Mouse (Mus musculus): ENCODE measurements at regions not wholly inside any gene's neighbourhood (a gene's known extent, or its start where the extent isn't known, plus 50 kb on each side); places are given as distances from the start of the nearest gene placed in this dataset.

- no peak for TF ChIP-seq CTCF (IDR thresholded peaks at IDR 0.05)
- TF ChIP-seq EP300 (IDR thresholded peaks at IDR 0.05) = no peak
These were observed 73.4 kb upstream of the 4930535I16Rik start for GRCm38 (mm10) chr4:123991223-123991622.

Data from lung, postnatal 0 days (tissue).